Comparison of ENCODE assay signal across 10 mouse cellular contexts in the genomic region with DNA sequence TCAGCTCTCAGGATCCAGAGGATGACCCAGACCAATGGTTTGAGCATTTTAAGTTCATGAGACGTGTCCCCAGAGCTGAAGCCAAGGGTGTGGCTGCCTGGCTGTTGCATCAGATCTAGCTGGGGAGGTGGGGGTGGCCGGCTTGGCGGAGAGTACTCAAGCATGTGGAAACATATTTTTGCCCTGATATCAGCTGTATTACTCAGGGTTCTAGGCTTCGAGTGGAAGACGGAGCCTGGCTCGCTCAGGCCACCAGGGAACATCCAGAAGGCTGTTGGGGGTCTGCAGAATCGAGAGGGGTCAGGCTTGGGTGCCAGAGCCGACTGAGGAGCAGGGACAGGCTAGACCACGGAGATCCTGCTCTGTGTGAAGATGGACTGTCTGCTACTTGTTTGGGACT. TPM values are rescaled to one million over a fixed set of nuclear protein-coding genes. Genes with fewer than 3 reads are reported as not detected.
A peak's percentile ranks its signal among the peaks of the same experiment; 100 is the strongest.
DNase-seq lines count a peak whose midpoint lies in the region; ATAC-seq and TF ChIP-seq lines count a peak whose summit lies in the region.
"Had no signal": no experiment of that assay in that cellular context is flagged by ENCODE, and none has a peak within 500 bp of the region (broad histone marks: within the 10 kb centered on the region; RNA-seq: fewer than 3 reads in every experiment).

No protein-coding gene starts in this region.

- no peaks in the 10 kb centered on the region for H3K9me3 ChIP-seq in midbrain, embryonic 13.5 days

- H3K27me3 ChIP-seq in midbrain, embryonic 13.5 days: peaks cover 13% of the 10 kb centered on the region

- WGBS in midbrain, embryonic 13.5 days: 91% methylated on average over 9 of the region's 9 CpGs

- no peak for DNase-seq in left cerebral cortex, adult 2 months (ENCODE audit: extremely low spot score in 1 of 2, low spot score in 2 of 2)
- DNase-seq in left cerebral cortex, postnatal 25 days (ENCODE audit: low spot score in 2 of 2): no peak
- DNase-seq in fibroblast of lung, adult 2 months (ENCODE audit: low read depth): peak; percentile 55
- peak; percentile 67 for DNase-seq in heart, postnatal 4 days
- DNase-seq in urinary bladder, adult 2 months (ENCODE audit: low spot score): peak; percentile 29
- no peak for DNase-seq in layer of hippocampus, postnatal 10 days (ENCODE audit: low spot score in 2 of 2)
- DNase-seq: cerebellum, adult 18-20 months had no signal

- H3K27ac ChIP-seq in left cerebral cortex, adult 2 months: peak overlapping the region; percentile 41; the same call in 1 of the 2 replicates
- no peak overlapping the region for H3K27ac ChIP-seq in midbrain, embryonic 13.5 days

- intact Hi-C loops in left cerebral cortex, adult 2 months (cut with DNase I): loop anchor here (2.0 to 10.0 kb wide), 2 partner anchors 55 to 389 kb away; no protein-coding TSS in a partner anchor
- intact Hi-C loops in left cerebral cortex, postnatal 25 days (cut with DNase I): loop anchor here (2.0 kb wide), 3 partner anchors 47 to 73 kb away; no protein-coding TSS in a partner anchor

- H3K4me1 ChIP-seq in midbrain, embryonic 13.5 days (replicated peaks): peaks cover 9% of the 10 kb centered on the region

- no peak overlapping the region for H3K4me3 ChIP-seq in left cerebral cortex, adult 2 months
- no peak overlapping the region for H3K4me3 ChIP-seq in midbrain, embryonic 13.5 days (replicated peaks)

- H3K9ac ChIP-seq in midbrain, embryonic 13.5 days (replicated peaks): no peak overlapping the region

- no peak for ATAC-seq in midbrain, embryonic 13.5 days
- ATAC-seq in activated CD4-positive, CD25-positive, alpha-beta regulatory T cell, adult 4 months: no peak

- TF ChIP-seq CTCF in left cerebral cortex, adult 2 months (IDR thresholded peaks at IDR 0.05): no peak

- H3K36me3 ChIP-seq in midbrain, embryonic 13.5 days: no peaks in the 10 kb centered on the region

- H3K4me2 ChIP-seq in midbrain, embryonic 13.5 days (replicated peaks): no peak overlapping the region

RNA-seq across cellular contexts. Expression of a gene that starts 30.6 kb away (rescaled TPM):
- total RNA-seq in left cerebral cortex, adult 2 months (2021): 1 to 10 TPM; 2.9 to 3.9 TPM
- 1 to 10 TPM; 2.3 to 2.9 TPM for total RNA-seq in left cerebral cortex, postnatal 25 days (2021)
- 1 to 10 TPM; 6.2 to 6.5 TPM for total RNA-seq in heart, postnatal 4 days (2021)
- polyA plus RNA-seq in urinary bladder, adult 2 months (2012; rRNA removed): 43.0 and 78.3 TPM in 2 replicates
- 0.12 and 0.15 TPM in 2 replicates for polyA plus RNA-seq in midbrain, embryonic 13.5 days (2015; fragmentation: Nextera tagmentation; extraction: Ambion mirVana)
- under 1 TPM; 0.55 to 0.60 TPM for total RNA-seq in layer of hippocampus, postnatal 10 days (2021)
- under 1 TPM; 0.62 to 0.88 TPM for polyA plus RNA-seq in activated CD4-positive, CD25-positive, alpha-beta regulatory T cell, adult 4 months (2017; shearing (Covaris generic))
- polyA plus RNA-seq: forebrain, embryonic 11.5 days had no signal

RNA-seq across cellular contexts. Expression of a gene that starts 46.1 kb away (rescaled TPM):
- 100 to 1,000 TPM; 152 to 166 TPM for total RNA-seq in left cerebral cortex, adult 2 months (2021)
- 100 to 1,000 TPM; 150 to 162 TPM for total RNA-seq in left cerebral cortex, postnatal 25 days (2021)
- 100 to 1,000 TPM; 192 to 200 TPM for total RNA-seq in heart, postnatal 4 days (2021)
- polyA plus RNA-seq in urinary bladder, adult 2 months (2012; rRNA removed): 85.8 and 88.0 TPM in 2 replicates
- 529 and 559 TPM in 2 replicates for polyA plus RNA-seq in midbrain, embryonic 13.5 days (2015; fragmentation: Nextera tagmentation; extraction: Ambion mirVana)
- total RNA-seq in layer of hippocampus, postnatal 10 days (2021): 100 to 1,000 TPM; 164 to 177 TPM
- 100 to 1,000 TPM; 320 to 324 TPM for polyA plus RNA-seq in activated CD4-positive, CD25-positive, alpha-beta regulatory T cell, adult 4 months (2017; shearing (Covaris generic))

RNA-seq across cellular contexts. Expression of a gene that starts 57.6 kb away (rescaled TPM):
- 10 to 100 TPM; 17.8 to 21.8 TPM for total RNA-seq in left cerebral cortex, adult 2 months (2021)
- 10 to 100 TPM; 17.7 to 27.1 TPM for total RNA-seq in left cerebral cortex, postnatal 25 days (2021)
- total RNA-seq in heart, postnatal 4 days (2021): 10 to 100 TPM; 20.4 to 21.6 TPM
- polyA plus RNA-seq in urinary bladder, adult 2 months (2012; rRNA removed): 45.6 and 49.8 TPM in 2 replicates
- 15.5 and 17.0 TPM in 2 replicates for polyA plus RNA-seq in midbrain, embryonic 13.5 days (2015; fragmentation: Nextera tagmentation; extraction: Ambion mirVana)
- total RNA-seq in layer of hippocampus, postnatal 10 days (2021): 10 to 100 TPM; 31.9 to 33.2 TPM
- polyA plus RNA-seq in activated CD4-positive, CD25-positive, alpha-beta regulatory T cell, adult 4 months (2017; shearing (Covaris generic)): 1 to 10 TPM in 1 of 2 experiments, under 1 TPM in 1; 0.88 to 3.0 TPM

Comparison
In these comparisons a context has a peak if more than half of its experiments do, and no peak if none do; other contexts are left out.
1. DNase-seq: peak in fibroblast of lung, adult 2 months (single experiment), heart, postnatal 4 days (single experiment) and urinary bladder, adult 2 months (single experiment); none in left cerebral cortex, adult 2 months (0 of 2), left cerebral cortex, postnatal 25 days (0 of 2) and layer of hippocampus, postnatal 10 days (0 of 2).